Mouse (Mus musculus) adrenal gland, adult 18-20 months (tissue): Measurements from ENCODE around the gene Pabpc1l. TPM values are rescaled to one million over a fixed set of nuclear protein-coding genes. Genes with fewer than 3 reads are reported as not detected.
A peak's percentile ranks its signal among the peaks of the same experiment; 100 is the strongest.
"Not testable (repeated sequence)": the region's sequence is repeated elsewhere in the genome, so short reads cannot be mapped to it uniquely, and the experiment has no call there.

ENCODE experiments used
- DNase-seq, 2 experiments: peaks; one replicate each; pipeline ENCODE4 v3.0.0; 2021 to 2022; ENCODE audit warnings: low spot score in 2 of 2
- total RNA-seq, 2 experiments: library from RNA; stranded (reverse); gene quantifications; 1 replicate in 1 of 2; 2 replicates in 1 of 2; pipeline ENCODE4 v1.2.3; 2021

Pabpc1l gene
- total RNA-seq, 2 experiments from 2014 or later = 0.45 to 2.2 TPM

DNA sequence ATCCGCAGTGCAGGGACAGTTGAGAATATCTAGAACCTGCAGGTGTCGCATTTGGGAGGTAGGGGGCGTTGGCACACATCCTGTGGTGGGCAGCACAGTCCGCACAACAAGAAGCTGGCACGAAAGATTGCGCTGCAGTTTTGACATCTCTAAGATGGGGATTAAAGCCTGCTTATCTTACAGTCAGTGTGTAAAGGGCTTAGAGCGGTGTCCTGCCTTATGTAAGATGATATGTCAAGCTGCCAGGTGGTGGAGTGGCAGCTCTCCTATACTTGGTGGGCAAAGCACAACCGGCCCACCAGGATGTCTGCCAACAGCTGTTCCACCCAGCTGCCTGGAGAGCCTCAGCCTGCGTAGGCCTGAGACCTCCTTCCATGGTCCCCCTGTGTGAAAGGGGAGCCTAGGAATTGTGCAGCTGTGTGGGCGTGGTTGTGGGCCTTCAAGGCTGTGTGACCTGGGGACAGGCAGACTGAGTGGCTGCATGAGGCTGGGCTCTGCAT is 11.3 kb downstream of the Pabpc1l start:
- DNase-seq = no peak

DNA sequence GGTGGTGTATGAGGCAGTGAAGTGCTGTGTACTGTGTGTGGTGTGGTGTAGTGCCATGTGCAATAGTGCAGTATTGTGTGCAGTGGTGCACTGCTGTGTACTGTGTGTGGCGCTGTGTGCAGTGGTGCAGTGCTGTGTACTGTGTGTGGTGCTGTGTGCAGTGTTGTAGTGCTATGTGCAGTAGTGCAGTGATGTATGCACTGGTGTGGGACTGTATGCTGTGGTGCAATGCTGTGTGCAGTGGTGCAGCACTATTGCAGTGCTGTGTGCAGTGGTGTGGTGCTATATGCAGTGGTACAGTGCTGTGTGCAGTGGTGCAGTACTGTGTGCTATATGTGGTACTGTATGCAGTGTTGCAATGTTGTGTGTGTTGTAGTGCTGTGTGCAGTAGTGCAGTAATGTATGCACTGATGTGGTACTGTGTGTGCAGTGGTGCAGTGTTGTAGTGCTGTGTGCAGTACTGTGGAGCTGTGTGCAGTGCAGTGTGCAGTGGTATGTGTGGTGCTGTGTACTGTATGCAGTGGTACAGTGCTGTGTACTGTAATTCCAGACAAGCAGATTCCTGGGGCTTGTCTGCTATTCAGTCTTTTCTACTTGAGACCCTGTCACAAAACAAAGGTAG is 13.3 kb downstream of the Pabpc1l start:
- DNase-seq = no peak

DNA sequence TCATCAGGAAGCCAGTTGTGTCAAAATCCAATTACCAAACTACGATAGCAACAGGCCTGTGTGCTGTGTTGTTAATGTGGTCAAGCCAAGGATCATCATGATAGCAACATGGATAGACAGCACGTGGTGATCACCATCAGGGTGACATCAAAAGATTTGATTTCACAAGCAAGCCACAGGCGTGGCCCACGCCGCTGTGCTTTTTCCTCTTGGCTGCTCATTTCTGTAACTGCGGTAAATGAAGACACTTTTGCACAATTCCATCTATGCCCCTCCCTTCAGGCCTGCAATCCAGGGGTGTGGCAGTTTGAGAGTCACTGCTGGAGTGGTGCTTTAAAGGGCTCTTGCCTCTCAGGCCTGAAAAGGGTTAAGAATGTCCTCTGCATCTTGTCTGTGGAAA is 15.7 kb downstream of the Pabpc1l start:
- no peak for DNase-seq

DNA sequence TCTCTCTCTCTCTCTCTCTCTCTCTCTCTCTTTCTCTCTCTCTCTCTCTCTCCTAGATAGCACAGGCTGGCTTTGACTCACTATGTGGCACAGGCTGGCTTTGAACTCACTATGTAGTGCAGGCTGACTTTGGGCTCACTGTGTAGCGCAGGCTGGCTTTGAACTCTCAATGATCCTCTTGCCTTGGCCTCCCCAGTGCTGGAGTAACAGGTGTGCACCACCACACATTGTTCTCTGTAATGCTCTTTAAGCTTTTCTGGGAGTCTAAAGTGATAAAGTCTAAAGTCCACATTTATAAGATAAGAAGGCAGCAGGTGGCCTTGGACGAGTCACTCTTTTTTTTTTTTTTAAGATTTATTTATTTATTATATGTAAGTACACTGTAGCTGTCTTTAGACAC is 16.3 kb downstream of the Pabpc1l start:
- DNase-seq = no peak

DNA sequence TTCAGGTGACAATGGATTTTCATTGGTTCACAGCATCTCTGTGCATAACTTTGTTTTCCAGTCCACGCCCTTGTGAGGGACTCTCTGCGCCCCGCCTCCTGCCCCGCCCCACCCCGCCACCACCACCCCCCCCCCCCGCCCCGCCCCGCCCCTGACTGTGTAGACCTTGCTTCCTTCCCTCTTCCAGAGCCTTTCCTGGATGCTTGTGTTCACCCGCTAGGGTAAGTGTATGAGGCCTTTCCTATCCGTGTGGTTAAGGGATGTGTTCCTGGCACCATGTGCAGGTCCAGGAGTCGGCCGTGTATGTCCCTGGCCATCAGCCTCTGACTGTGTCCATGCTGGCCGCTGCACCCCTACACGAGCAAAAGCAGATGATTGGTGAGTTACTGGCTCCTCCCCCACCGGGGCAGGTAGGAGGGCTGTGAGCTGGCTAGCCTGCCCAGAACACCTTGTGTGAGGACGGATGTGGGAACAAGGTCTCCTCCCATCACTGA is 22.0 kb downstream of the Pabpc1l start:
- DNase-seq = no peak

DNA sequence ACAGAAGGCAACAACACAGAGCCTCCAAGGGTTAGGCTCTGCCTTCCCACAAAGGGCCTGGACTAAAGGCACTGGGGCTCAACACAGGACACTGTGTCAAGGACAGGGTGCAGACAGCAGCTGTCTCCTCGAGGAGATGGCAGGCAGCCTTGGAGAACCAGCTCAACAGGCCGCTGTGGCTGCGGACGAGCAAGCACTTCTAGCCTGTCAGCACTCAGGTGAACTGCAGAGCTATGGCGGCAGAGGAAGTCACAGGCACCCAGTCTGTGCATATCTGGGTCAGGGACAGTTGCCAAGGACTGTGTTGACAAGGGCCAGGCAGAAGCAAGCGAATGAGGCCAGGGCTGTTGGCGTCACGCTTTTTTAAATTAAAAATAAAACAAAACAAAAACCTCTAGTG is 28.5 kb downstream of the Pabpc1l start:
- DNase-seq = peak in 1 of 2 experiments; percentile 45

DNA sequence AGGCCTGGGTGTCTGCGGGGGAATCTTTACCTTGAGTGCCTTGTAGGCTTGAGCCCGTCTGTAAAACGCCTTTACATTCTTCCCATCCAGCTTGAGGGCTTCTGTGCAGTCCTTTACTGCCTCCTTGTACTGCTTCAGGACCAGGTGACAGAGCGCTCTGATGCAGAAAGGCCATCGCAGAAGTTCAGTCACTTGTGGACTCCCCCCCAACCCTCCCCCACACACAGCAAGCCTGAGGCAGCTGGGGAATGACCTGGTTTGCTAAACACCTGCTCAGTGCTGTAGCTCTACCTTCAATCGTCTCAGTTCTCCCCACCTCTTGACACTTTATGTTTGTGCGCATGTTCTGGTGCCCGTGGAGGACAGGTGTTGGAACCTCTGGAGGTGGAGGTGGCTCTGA is 29.4 kb downstream of the Pabpc1l start:
- DNase-seq = no peak

DNA sequence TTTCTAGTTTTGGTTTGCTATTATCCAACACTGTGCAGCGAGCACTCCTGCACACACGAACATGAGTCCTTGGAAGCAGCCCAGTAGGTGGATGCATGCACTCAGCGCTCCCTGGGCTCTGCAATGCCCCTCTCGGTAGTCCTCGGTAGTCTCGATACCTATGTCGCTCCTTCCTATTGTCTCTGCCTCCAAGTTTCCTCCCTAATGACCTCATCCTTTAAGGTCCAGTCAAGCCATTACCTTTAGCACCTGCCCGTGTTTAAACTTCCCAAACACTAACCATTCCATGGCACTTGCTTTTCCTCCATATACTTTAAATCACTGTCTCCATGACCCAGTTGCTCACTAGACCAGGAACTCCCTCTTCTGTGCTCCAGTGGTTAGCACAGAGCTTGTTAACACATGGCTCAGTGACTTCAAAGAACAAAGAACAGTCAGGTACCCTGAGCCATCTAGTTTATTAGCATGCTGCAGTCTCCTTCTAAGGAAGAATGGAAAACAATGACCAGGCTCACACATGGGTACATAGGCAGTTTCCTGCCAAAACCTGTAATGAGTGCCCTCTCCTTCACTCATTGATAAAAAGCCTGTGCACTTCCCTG is 34.5 kb downstream of the Pabpc1l start:
- DNase-seq = no peak

DNA sequence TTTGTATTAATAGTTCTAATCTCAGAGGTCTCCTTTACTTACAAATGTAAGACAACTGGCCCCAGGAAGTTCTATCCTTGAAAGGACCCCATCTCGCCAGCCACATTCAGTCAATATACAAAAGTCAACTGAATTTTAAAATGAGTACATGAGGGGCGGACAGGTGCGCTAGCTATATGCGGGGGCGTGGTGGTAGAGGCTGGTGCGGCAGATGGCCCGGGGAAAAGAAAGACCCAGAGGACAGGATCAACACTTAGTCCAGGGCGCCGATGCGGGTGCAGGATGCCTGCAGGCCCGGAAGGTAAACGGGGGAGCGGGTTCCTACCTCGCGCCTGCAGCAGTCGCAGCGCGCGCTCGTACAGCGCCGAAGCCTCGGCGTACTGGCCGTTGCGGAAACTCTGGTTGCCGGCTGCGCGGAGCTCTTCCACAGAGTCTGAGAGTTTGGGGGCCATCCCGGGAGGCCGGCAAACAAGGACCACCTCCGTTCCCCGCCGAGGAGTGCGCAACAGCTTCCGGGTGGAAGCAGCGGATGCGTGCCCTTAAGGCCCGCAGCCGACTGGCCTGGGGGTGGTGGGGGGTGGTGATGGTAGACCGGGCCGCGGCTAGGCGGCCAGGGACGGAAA is 45.0 kb downstream of the Pabpc1l start, which contains the start of gene Stk4:
Gene Stk4 (plus strand): TSS at position 181 of the 623 bp plus-strand sequence.
- DNase-seq = no peak

DNA sequence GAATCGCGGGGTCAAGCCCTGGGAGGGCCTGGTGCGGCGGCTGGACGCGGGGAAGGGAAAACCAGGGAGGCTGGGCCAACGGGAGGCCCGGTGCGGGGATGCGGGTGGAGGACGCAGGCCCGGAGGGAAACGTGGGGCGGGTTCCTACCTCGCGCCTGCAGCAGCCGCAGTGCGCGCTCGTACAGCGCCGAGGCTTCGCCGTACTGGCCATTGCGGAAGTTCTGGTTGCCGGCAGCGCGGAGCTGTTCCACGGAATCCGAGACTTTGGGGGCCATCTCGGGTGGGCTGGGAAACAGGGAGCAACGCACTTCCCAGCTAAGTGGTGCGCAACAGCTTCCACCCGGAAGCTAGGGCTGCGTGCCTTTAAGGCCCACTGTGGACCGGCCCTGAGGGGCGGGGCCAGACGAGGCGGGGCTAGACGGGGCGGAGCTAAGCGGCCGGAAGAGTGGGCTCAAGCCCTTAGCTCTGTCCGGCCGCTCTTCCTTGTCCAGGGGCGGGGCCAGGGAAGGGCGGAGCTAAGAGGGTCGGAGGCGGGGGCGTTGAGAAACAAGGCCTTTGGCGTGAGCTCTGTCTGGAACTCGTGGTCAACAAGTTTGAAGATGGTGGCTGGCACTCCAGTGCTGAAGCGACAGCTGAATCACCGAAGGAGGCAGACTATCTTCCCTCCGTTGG is 45.7 kb downstream of the Pabpc1l start, which contains the start of gene Tomm34:
Gene Tomm34 (minus strand): TSS at position 405 of the 672 bp plus-strand sequence.
- DNase-seq = peak; percentile 96 to 97

DNA sequence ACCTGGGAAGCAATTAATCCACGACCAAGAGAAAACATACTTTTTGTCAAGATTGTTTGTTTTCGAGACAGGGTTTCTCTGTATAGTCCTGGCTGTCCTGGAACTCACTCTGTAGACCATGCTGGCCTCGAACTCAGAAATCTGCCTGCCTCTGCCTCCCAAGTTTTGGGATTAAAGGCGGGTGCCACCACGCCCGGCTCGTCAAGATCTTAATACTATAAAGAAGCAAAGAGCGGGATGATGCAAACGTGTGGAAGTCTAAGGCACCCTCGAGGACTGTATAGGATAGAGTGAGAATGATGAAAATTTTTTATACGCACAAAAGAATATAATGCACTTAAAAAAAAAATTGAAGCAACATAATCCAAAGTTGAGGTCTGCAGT is 46.2 kb downstream of the Pabpc1l start:
- not testable (repeated sequence) for DNase-seq

DNA sequence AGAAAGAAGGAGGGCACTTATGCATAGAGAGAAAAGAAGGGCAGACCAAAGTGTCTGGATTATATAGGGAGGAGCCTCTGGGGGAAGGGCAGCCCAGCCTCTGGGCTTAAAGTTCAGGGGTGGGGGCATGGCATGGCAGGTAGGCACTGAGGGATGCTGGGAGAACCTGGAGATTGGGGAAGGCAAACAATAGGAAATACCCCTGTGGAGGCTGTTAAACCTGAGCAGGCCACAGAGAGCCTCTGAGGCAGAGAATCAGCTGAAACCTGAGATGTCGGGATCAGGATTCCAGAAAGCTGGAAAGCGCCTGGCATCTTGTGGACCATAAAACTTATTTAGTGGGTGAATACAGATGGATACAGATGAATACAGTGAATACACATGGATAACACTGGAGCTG is 46.9 kb downstream of the Pabpc1l start:
- no peak for DNase-seq

DNA sequence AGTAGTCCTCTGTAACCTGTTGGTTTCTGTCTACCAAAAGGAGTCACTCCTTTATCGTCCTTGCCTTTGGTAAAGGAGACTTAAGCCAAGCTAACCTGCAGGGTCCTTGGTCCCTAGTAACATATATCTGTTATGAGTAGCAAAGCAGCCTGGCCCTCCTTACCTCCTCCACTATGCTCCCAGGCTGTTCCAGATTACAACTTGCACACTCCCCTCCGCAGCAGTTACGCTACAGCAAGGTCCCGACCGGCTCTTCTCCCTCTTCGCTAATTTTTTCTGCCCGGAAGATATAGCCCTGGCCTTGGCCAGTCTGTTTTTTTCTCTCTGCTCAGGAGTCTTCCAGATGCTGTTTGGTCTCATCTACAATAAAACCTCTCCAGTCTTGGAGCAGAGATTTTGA is 47.9 kb downstream of the Pabpc1l start:
- no peak for DNase-seq

DNA sequence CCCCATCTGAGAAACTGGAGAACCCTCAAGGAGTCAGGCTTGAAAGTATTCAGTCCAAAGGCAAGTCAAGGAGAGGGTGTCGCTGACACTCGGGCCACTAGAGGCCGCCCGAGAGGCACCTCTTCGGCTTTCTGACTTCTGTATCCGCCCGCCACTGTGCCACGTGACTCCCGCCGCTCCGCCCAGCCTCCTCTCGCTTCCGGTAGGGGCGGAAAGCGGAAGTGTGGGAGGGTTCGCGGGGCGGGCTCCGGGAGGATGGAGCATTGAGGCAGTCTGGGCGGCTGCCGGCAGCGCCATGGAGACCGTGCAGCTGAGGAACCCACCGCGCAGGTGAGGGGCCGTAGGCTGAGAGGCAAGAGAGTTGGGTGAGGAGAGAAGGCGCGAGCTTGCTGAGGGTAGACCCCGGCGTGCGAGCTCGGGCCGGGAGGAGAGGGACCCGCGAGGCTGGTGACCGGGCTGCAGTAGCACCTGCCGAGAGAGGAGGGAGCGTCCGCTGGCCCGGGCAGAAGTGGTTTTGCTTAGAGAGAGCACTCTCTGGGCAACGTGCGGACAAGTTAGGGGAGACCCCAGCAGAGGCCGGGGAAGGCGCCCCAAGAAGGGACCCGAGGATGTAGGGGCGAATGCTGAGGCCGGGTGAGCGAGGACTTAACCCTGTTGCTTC is 48.8 kb downstream of the Pabpc1l start:
- DNase-seq = peak; percentile 97

DNA sequence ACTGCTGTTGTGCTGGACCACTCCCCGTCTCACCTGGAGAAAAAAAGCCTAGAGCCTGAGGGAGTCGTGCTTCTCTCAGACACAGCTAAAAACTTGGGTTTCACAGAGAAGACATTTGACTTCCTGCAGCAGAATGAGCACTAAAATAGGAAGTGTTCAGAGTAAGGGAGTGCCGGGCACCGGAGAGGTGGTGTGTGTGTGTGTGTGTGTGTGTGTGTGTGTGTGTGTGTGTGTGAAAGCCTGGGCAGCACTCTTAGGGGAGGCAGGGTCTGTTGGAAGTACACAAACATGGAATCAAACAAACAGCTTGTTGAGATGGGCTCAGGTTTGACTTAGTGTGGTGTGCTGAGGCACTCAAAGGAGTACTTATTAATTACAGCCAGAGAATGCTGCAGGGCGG is 49.8 kb downstream of the Pabpc1l start:
- DNase-seq = no peak

DNA sequence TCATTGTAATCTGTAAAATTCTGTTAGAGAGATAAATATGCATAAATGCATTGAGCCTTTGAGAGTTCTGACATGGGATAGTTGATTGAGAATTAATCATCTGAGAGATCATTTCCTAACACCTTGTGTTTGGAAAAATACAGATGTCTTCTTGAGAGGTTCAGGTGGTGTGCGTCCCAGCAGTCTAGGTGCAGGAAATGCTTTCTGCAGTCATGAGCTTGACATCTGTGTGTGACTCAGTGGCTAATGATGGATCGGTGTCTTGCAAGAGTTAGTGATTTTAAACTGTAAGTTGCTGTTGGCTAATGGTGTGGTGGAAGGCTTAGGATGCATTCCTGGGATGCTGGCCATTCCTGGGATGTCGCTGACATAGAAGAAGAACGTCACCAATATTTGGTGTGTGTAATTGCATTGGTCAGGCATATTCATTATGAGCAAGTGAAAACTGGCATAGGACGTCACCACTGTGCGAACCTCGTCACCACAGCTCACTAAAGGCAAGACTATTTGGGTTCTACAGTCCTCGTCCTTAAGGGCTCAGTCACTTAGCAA is 51.7 kb downstream of the Pabpc1l start:
- no peak for DNase-seq

DNA sequence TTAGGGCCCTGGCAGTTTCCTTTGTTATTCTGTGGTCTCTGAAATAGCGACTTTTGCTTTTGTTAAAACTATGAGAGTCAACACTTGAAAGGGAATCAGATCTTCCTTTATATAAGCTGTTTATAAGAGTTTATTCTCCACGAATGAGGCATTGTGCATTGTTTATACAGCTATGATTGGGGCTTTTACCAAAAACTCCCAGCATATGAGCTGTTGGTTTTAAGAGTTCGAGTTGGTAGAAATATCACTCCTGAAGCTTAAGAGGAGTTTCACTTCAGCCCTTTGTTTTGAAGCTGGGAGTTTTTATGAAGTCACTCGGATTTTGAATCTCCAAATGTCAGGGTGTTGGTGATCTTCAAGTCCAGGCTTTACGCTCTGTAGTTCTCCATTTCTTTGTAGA is 52.6 kb downstream of the Pabpc1l start:
- DNase-seq = no peak

DNA sequence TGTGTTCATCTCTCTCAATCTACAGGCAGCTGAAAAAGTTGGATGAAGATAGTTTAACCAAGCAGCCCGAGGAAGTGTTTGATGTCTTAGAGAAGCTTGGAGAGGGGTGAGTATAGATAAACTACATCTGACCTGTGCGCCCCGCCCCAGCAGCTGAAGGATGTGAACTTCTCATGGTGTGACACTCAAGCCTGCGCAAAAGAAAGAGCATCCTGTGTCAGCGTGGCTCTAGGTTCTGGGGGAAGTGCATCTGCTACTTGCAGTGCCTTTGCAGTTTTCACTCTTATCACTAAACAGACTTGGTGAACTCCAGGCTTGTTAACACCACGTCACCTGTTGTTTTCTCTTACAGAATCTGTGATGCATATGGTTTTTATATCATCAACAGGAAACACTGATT is 54.2 kb downstream of the Pabpc1l start:
- DNase-seq = no peak

DNA sequence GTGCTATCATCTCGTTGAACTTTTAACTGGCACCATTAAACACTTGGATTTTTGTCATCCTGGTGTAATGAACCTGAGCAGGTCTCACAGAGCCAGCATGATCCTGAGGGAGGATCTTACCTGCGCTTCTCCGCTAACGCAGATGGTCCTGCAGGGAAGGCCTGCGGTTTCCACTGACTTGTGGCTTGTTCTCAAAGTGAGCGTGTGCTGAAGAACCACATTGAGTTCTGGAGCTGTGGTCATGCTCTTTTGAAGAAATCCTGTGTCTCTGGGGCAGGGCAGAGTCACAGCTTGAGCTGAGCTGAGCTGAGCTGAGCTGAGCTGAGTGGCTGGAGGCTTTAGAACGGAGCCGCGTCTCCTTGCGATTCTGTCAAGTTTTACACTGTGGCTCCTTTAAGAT is 56.3 kb downstream of the Pabpc1l start:
- DNase-seq = no peak

DNA sequence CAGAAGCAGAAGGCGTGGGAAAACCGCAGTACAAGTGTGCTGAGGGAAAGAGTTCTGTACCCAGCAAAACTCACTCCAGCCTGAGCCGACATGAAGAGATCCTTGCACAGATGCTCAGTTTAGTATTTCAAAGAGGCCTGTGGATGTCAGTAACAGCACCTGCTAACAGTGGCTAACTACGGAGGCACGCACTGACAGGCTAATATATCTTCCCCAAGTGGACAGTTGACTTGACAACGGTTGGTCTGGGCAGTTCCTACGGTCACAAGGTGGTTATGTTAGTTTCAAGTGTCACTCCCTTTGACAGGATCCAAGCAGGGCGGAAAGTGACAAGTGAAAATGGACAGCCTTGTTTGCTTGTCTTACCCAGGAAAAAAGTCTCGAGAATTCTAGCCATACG is 56.9 kb downstream of the Pabpc1l start:
- no peak for DNase-seq
